Mouse (Mus musculus) heart, embryonic 12.5 days (tissue): ENCODE results near the gene Tiam1. TPM values are rescaled to one million over a fixed set of nuclear protein-coding genes. Genes with fewer than 3 reads are reported as not detected.
A peak's percentile ranks its signal among the peaks of the same experiment; 100 is the strongest.

ENCODE experiments used
- ATAC-seq: fragments of 200-750 bp; cut with Nextera tagmentation; 2 replicates; pipeline ENCODE4 v1.8.0; 2017; ENCODE audit warnings: moderate TSS enrichment, moderate library complexity; ENCODE audit not compliant: insufficient number of reproducible peaks, low FRiP score
- H3K27ac ChIP-seq: fragments of 300-500 bp; sonication (generic); 2 replicates; pipeline ENCODE4 v1.5.1; 2016; ENCODE audit warnings: mild to moderate bottlenecking, moderate library complexity; ENCODE audit not compliant: poor library complexity, severe bottlenecking
- H3K27me3 ChIP-seq: fragments of 300-500 bp; sonication (generic); replicated peaks from 2 replicates; pipeline ENCODE4 v1.6.1; 2016; ENCODE audit warnings: mild to moderate bottlenecking, moderate library complexity
- H3K36me3 ChIP-seq: fragments of 300-500 bp; sonication (generic); 2 replicates; pipeline ENCODE4 v1.6.1; 2016; ENCODE audit warnings: mild to moderate bottlenecking, moderate library complexity
- H3K4me1 ChIP-seq: fragments of 300-500 bp; sonication (generic); replicated peaks from 2 replicates; pipeline ENCODE4 v1.6.1; 2016; ENCODE audit warnings: mild to moderate bottlenecking
- H3K4me2 ChIP-seq: fragments of 300-500 bp; sonication (generic); 2 replicates; pipeline ENCODE4 v1.6.1; 2016; ENCODE audit warnings: mild to moderate bottlenecking, moderate library complexity
- H3K4me3 ChIP-seq: fragments of 300-500 bp; sonication (generic); 2 replicates; pipeline ENCODE4 v1.5.1; 2016; ENCODE audit warnings: mild to moderate bottlenecking
- H3K9ac ChIP-seq: fragments of 300-500 bp; sonication (generic); 2 replicates; pipeline ENCODE4 v1.6.1; 2016; ENCODE audit warnings: mild to moderate bottlenecking, moderate library complexity
- H3K9me3 ChIP-seq: fragments of 300-500 bp; sonication (generic); replicated peaks from 2 replicates; pipeline ENCODE4 v1.6.1; 2016; ENCODE audit warnings: mild to moderate bottlenecking, moderate library complexity
- WGBS: fragments of 180-500 bp; shearing (Covaris S2); methylation state at CpG from one replicate; pipeline ENCODE4 v1.1.7; 2016; 5-methylcytosine and 5-hydroxymethylcytosine counted together
- polyA plus RNA-seq: library from polyadenylated mRNA; unstranded; fragments of >200 nt; fragmentation: Nextera tagmentation; extraction: Ambion mirVana; gene quantifications from 2 replicates; pipeline ENCODE4 v1.2.1, GENCODE M21; 2016

Gene Tiam1
- polyA plus RNA-seq, 1 experiment from 2014 or later: 16.9 TPM

DNA sequence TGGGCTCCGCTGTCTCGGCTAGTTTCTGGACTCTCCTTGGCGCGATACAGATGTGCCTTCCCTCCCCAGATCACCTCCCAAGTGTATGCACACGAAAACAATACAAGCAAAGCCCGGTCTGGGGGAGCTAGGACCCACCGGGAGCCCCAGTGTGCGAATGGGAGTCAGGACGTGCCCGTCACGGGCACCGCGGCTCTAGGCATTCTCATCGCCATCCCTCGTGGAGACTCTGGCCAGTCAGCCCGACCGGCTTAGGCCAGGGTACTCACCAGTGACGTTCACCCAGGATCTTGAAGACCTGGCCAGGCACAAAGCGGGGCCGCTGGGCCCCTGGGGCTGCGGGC lies 181 bp downstream of the Tiam1 start:
- Histone ChIP-seq H3K4me2 (peak overlapping the region; percentile 99), H3K4me3 (peak overlapping the region; percentile 66), H3K9ac (peak overlapping the region; percentile 75), H3K27me3 (no peaks in the 10 kb centered on the region), H3K27ac (peak overlapping the region; percentile 70), H3K9me3 (no peaks in the 10 kb centered on the region), H3K36me3 (no peaks in the 10 kb centered on the region), H3K4me1 (peaks cover 26% of the 10 kb centered on the region)
- ATAC-seq: no peak
- WGBS: under 1% methylated on average over 21 of the region's 21 CpGs

DNA sequence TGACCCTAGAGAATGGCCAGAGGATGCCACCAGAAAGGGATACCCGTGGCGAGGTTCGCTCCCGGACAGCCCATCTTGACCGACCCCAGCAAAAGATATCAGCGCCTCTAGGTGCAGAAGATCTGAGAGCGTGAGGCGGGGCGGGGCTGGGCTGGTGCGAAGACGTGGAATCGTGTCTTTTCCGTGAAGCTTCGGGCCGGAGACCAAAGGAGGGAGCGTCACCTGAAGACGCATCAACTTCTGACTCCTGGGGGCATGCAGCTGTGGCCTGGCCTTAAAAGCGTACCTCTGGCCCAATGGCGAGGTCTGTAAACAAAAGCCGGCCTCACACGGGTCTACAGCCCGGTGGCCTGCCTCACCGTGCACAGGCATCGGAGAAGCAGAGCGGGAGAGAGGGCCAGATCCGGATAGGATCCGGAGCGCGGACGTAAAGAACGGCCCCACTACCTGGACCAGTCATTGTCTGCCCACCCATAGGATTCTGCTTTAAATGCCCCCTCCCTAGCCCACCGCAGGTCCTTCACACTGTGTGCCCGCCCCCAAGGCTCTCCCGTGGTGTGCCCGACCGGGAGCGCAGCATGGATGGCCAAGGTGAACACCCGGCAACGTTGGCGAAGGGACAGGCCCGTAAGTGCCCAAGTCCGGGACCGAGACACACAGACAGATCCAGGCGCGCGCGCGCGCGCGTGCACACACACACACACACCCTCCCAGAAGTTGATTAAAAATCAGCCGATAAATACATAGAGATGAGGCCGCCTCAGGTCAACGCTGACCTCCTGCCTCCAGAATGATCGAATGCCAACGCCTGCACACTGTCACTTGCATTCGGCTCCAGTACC lies 774 bp downstream of the Tiam1 start:
- ATAC-seq: 0 out of 2 replicates have a peak, but pooled peaks have one; percentile 16
- peaks cover 32% of the 10 kb centered on the region for H3K4me1 ChIP-seq

DNA sequence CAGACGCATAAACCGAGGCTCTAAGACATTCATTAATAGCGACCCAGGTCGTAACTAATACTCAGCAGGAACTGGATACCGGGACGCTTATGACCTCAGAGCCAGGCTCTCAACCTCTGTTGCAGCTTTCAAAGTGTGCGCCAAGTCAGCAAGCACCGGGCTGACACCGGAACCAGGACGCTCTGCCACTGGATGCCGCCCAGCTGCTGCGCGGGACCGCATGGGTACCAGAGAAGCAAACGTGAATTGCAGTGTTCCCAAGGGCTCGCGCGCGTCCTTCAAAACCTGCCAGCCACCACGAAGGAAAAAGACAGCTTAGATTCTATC lies 1.4 kb downstream of the Tiam1 start:
- H3K9me3 ChIP-seq: no peaks in the 10 kb centered on the region
- H3K4me1 ChIP-seq: peaks cover 32% of the 10 kb centered on the region
- ATAC-seq: no peak
- no peaks in the 10 kb centered on the region for H3K27me3 ChIP-seq
- peak overlapping the region; percentile 99 for H3K4me2 ChIP-seq
- peak overlapping the region; percentile 66 for H3K4me3 ChIP-seq
- peak overlapping the region; percentile 75 for H3K9ac ChIP-seq
- H3K36me3 ChIP-seq: no peaks in the 10 kb centered on the region; the same call in 1 of the 2 replicates
- no peak overlapping the region for H3K27ac ChIP-seq
- 3% methylated on average over 20 of the region's 20 CpGs for WGBS

More for the DNA sequence above, 774 bp downstream of the Tiam1 start:
- Histone ChIP-seq H3K4me3 (peak overlapping the region; percentile 66), H3K27me3 (no peaks in the 10 kb centered on the region), H3K9me3 (no peaks in the 10 kb centered on the region), H3K9ac (peak overlapping the region; percentile 75), H3K36me3 (no peaks in the 10 kb centered on the region), H3K27ac (peak overlapping the region; percentile 70), H3K4me2 (peak overlapping the region; percentile 99)
- under 1% methylated on average over 57 of the region's 57 CpGs for WGBS

DNA sequence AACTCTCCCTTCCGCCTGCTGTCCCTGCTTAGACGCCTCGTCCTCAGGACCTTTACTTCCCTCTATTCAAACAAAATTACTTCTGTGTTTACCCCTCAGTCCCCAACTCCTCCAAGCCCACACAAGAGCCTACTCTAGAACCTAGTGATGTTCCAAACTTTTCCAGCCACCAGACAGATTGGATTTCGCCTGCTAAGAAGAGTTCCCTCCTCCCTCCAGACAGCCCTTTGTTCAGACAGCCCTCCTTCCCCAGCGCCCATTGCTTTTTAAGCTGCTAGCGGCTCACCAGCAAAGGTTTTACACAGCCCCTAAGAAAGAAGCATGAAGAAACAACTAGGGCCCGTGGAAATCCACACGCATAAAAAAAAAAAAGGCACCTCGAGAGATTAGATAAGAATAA lies 2.0 kb downstream of the Tiam1 start:
- peaks cover 32% of the 10 kb centered on the region for H3K4me1 ChIP-seq
- peak overlapping the region; percentile 99 for H3K4me2 ChIP-seq
- no peak for ATAC-seq
- no peaks in the 10 kb centered on the region; the same call in 1 of the 2 replicates for H3K36me3 ChIP-seq
- H3K27ac ChIP-seq: no peak overlapping the region
- no peak overlapping the region for H3K9ac ChIP-seq
- H3K9me3 ChIP-seq: no peaks in the 10 kb centered on the region
- H3K4me3 ChIP-seq: no peak overlapping the region
- WGBS: 34% methylated on average over 9 of the region's 9 CpGs
- no peaks in the 10 kb centered on the region for H3K27me3 ChIP-seq

DNA sequence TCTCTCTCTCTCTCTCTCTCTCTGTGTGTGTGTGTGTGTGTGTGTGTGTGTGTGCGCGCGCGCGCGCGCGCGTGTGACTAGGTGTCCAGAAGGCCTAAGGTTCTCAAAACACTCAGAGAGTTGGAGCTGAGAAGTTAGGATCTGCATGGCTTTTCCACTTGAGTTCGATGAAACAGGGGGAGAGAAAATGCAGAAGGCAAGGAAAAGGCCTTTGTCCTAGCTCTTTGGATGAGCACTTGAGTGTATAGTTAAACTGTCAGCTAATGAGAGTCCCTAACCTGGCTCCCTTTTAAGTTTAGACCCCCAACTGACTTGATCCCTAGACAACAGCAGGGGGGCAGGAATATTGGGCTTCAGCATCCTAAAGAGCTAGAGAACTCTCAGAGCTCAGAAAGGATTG lies 3.0 kb downstream of the Tiam1 start:
- no peaks in the 10 kb centered on the region for H3K9me3 ChIP-seq
- H3K4me2 ChIP-seq: no peak overlapping the region
- no peaks in the 10 kb centered on the region for H3K27me3 ChIP-seq
- ATAC-seq: no peak
- no peaks in the 10 kb centered on the region; the same call in 1 of the 2 replicates for H3K36me3 ChIP-seq
- no peak overlapping the region for H3K27ac ChIP-seq
- no peak overlapping the region for H3K4me3 ChIP-seq
- 85% methylated on average over 10 of the region's 10 CpGs for WGBS
- no peak overlapping the region for H3K9ac ChIP-seq
- peaks cover 32% of the 10 kb centered on the region for H3K4me1 ChIP-seq

DNA sequence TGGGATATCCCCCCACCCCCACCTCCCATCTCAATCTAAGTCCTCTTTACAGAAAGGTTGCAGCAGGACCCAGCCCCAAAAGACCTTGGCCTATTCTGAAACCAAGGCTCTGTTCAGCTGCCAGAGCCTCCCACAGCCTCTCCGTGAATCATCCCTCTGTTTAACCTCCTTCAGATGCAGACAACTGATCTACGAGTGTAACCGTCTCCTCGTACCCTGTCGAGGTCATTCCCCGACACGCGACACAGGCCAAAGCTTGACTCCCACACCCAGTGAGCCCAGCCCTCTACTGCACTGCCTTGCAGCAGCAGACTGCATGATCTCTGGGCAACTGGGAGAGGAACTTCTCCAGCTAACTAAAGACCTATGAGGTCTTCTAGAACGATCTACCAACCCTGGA lies 3.9 kb downstream of the Tiam1 start:
- no peaks in the 10 kb centered on the region for H3K27me3 ChIP-seq
- H3K4me2 ChIP-seq: 0 out of 2 replicates have a peak overlapping the region, but pooled peaks have one; percentile 18
- no peak for ATAC-seq
- H3K36me3 ChIP-seq: no peaks in the 10 kb centered on the region; the same call in 1 of the 2 replicates
- no peak overlapping the region for H3K4me3 ChIP-seq
- H3K27ac ChIP-seq: no peak overlapping the region
- no peaks in the 10 kb centered on the region for H3K9me3 ChIP-seq
- 42% methylated on average over 9 of the region's 9 CpGs for WGBS
- peaks cover 28% of the 10 kb centered on the region for H3K4me1 ChIP-seq
- no peak overlapping the region for H3K9ac ChIP-seq

DNA sequence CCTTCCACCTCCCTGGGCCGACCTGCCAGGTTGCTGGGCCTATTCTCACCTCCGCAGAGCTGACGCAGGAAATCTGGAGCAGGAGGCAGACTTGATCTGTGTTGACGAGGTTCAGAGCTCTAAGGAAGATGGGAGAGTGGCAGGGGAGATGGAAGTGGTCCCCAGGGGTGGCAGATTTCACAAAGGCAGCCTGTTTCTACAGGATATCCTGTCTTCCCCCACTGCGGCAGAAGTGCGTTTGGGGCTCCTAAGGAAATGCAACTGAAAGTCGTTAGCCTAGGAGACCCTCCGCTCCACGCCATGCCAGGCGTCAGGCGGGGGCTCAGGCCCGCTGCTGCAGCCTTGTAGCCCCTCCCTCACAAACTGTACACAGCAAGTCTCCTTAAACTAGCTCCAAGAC lies 5.4 kb downstream of the Tiam1 start:
- no peak for ATAC-seq
- H3K4me1 ChIP-seq: peaks cover 29% of the 10 kb centered on the region

DNA sequence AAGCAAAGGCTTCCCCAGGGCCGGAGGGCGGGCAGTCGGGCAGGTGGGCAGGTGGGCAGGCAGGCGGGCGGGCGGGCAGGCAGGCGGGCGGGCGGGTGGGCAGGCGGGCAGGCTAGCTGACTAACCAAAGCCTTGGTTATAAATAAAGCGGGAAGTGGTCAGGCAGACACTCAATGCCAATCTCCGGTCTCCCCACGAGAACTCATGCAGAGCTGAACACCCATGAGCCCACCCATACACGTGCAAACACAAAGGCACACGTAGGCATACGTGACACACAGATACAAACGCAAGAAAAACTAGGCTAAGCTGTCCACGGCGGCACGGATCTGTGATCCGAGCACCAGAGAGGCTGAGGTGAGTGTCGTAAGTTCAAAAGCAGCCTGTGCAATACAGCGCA lies 6.4 kb downstream of the Tiam1 start:
- WGBS: 92% methylated on average over 23 of the region's 23 CpGs
- Histone ChIP-seq H3K4me3 (no peak overlapping the region), H3K4me2 (no peak overlapping the region), H3K27me3 (no peaks in the 10 kb centered on the region), H3K36me3 (no peaks in the 10 kb centered on the region; the same call in 1 of the 2 replicates), H3K9ac (no peak overlapping the region), H3K27ac (no peak overlapping the region), H3K4me1 (peaks cover 31% of the 10 kb centered on the region), H3K9me3 (no peaks in the 10 kb centered on the region)
- no peak for ATAC-seq

More for the DNA sequence above, 5.4 kb downstream of the Tiam1 start:
- 46% methylated on average over 12 of the region's 12 CpGs for WGBS
- H3K9me3 ChIP-seq: no peaks in the 10 kb centered on the region
- no peaks in the 10 kb centered on the region for H3K27me3 ChIP-seq
- H3K9ac ChIP-seq: no peak overlapping the region; the same call in 1 of the 2 replicates
- no peaks in the 10 kb centered on the region; the same call in 1 of the 2 replicates for H3K36me3 ChIP-seq
- no peak overlapping the region for H3K27ac ChIP-seq
- H3K4me2 ChIP-seq: peak overlapping the region; percentile 20
- H3K4me3 ChIP-seq: no peak overlapping the region

DNA sequence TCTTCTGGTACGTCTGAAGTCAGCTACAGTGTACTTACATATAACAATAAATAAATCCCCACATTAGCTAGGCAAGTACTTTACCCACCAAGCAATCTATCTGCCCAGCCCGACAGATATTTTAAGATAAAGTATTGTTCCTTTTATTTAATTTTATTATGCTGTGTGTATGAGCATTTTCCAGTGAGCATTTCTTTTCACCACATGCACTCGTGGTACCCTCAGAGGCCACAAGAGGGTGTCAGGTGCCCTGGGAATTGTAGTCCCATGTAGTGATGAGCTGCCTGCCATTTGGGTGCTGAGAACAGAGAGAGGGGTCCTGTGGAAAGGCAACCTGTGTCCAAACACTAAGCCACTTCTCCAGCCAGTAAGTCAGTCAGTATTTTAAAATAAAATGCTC lies 8.0 kb downstream of the Tiam1 start:
- ATAC-seq: no peak
- Histone ChIP-seq H3K9ac (no peak overlapping the region), H3K9me3 (no peaks in the 10 kb centered on the region), H3K4me2 (no peak overlapping the region), H3K36me3 (no peaks in the 10 kb centered on the region; the same call in 1 of the 2 replicates), H3K4me3 (no peak overlapping the region), H3K27ac (no peak overlapping the region), H3K4me1 (peaks cover 28% of the 10 kb centered on the region), H3K27me3 (no peaks in the 10 kb centered on the region)
- WGBS: 89% methylated on average over 3 of the region's 3 CpGs

DNA sequence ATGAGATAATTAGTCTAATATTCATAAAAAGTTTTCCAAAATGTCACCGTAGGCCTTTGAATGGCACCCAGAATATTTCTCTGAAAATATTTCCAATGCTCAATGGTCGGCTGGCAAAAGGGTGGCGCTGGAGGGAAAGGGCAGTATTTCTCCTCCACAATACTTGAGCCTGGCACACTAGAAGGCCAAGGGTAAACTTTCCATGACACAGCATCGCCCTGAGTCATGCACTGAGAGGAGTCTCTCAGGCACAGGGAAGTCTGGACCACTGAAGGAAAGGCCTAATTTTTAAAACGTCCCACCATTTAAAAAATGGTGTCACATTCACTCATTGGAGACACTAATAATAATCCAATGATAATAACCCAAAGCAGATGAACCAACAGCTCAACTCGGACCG lies 9.2 kb downstream of the Tiam1 start:
- H3K27ac ChIP-seq: no peak overlapping the region
- ATAC-seq: no peak
- H3K9me3 ChIP-seq: no peaks in the 10 kb centered on the region
- H3K4me2 ChIP-seq: no peak overlapping the region
- H3K4me3 ChIP-seq: no peak overlapping the region
- H3K4me1 ChIP-seq: peaks cover 22% of the 10 kb centered on the region
- H3K27me3 ChIP-seq: no peaks in the 10 kb centered on the region
- H3K9ac ChIP-seq: no peak overlapping the region
- WGBS: 82% methylated on average over 7 of the region's 7 CpGs
- H3K36me3 ChIP-seq: no peaks in the 10 kb centered on the region; the same call in 1 of the 2 replicates

DNA sequence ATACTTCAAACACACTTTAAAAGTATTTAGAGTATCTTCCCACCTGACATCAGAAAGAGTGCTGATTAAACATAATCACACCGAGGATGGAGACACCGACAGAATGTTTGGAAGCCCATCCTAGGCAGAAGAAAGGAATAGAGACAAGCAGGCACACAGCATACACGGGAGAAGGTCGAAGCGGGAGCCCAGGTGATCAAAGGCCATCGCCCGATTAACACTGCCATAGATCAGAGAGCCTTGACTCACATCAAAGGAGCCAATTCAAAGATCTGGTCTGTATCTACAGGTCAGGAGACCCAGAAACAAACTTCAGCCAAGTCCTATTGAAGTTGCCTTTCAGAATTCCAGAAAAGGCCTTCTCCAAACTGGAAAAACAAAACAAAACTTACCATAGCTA lies 10.8 kb downstream of the Tiam1 start:
- Histone ChIP-seq H3K27ac (no peak overlapping the region), H3K27me3 (no peaks in the 10 kb centered on the region), H3K4me3 (no peak overlapping the region), H3K9me3 (no peaks in the 10 kb centered on the region), H3K36me3 (no peaks in the 10 kb centered on the region; the same call in 1 of the 2 replicates), H3K4me2 (no peak overlapping the region), H3K9ac (no peak overlapping the region), H3K4me1 (peaks cover 26% of the 10 kb centered on the region)
- ATAC-seq: no peak
- WGBS: 54% methylated on average over 7 of the region's 7 CpGs
